Mouse (Mus musculus): ENCODE results near the gene Nfib. TPM values are rescaled to one million over a fixed set of nuclear protein-coding genes. Genes with fewer than 3 reads are reported as not detected.

Nfib gene
- polyA plus RNA-seq, 1 experiment from 2014 or later, result 113 TPM

- H3K4me3 ChIP-seq, result no peak overlapping the region
- H3K4me1 ChIP-seq, result peaks cover 34% of the 10 kb centered on the region
- WGBS, result 38% methylated on average over 1 of the region's 1 CpGs
- H3K27me3 ChIP-seq, result no peaks in the 10 kb centered on the region
- peak overlapping the region; percentile 93 for H3K4me2 ChIP-seq
- no peaks in the 10 kb centered on the region for H3K9me3 ChIP-seq
- H3K9ac ChIP-seq, result 0 out of 2 replicates have a peak overlapping the region, but pooled peaks have one; percentile 16
- H3K36me3 ChIP-seq, result no peaks in the 10 kb centered on the region
- 0 out of 2 replicates have a peak overlapping the region, but pooled peaks have one; percentile 19 for H3K27ac ChIP-seq
- no peak for ATAC-seq (ENCODE audit: borderline replicate concordance, extremely low read depth, low FRiP score, low TSS enrichment)
Observed at GRCm38 (mm10) chr4:82514373-82514772, 191.2 kb downstream of the Nfib start.

GRCm38 (mm10) chr4:82513426-82513750, 192.2 kb downstream of the Nfib start:
- WGBS, result 2% methylated on average over 14 of the region's 14 CpGs
- peak overlapping the region; percentile 93 for H3K4me2 ChIP-seq
- no peaks in the 10 kb centered on the region for H3K36me3 ChIP-seq
- H3K27me3 ChIP-seq, result no peaks in the 10 kb centered on the region
- ATAC-seq (ENCODE audit: borderline replicate concordance, extremely low read depth, low FRiP score, low TSS enrichment), result no peak
- no peaks in the 10 kb centered on the region for H3K9me3 ChIP-seq
- peak overlapping the region; percentile 48 for H3K9ac ChIP-seq
- peak overlapping the region; percentile 96 for H3K27ac ChIP-seq
- peak overlapping the region; percentile 47 for H3K4me3 ChIP-seq
- H3K4me1 ChIP-seq, result peaks cover 43% of the 10 kb centered on the region

- peak overlapping the region; percentile 47 for H3K4me3 ChIP-seq
- ATAC-seq (ENCODE audit: borderline replicate concordance, extremely low read depth, low FRiP score, low TSS enrichment), result peak; percentile 98
- WGBS, result under 1% methylated on average over 46 of the region's 63 CpGs
- no peaks in the 10 kb centered on the region for H3K27me3 ChIP-seq
- H3K4me2 ChIP-seq, result peak overlapping the region; percentile 93
- H3K4me1 ChIP-seq, result peaks cover 44% of the 10 kb centered on the region
- H3K27ac ChIP-seq, result peak overlapping the region; percentile 96
- H3K9ac ChIP-seq, result peak overlapping the region; percentile 62
- no peaks in the 10 kb centered on the region for H3K36me3 ChIP-seq
- H3K9me3 ChIP-seq, result no peaks in the 10 kb centered on the region
Observed at GRCm38 (mm10) chr4:82512743-82513425, 192.7 kb downstream of the Nfib start.

- under 1% methylated on average over 13 of the region's 13 CpGs for WGBS
- Histone ChIP-seq H3K36me3 (no peaks in the 10 kb centered on the region), H3K4me2 (peak overlapping the region; percentile 93), H3K9ac (peak overlapping the region; percentile 62), H3K4me1 (peaks cover 48% of the 10 kb centered on the region), H3K4me3 (peak overlapping the region; percentile 47), H3K27ac (peak overlapping the region; percentile 96), H3K27me3 (no peaks in the 10 kb centered on the region), H3K9me3 (no peaks in the 10 kb centered on the region)
- ATAC-seq (ENCODE audit: borderline replicate concordance, extremely low read depth, low FRiP score, low TSS enrichment), result no peak
Observed at GRCm38 (mm10) chr4:82512335-82512734, 193.2 kb downstream of the Nfib start.

- Histone ChIP-seq H3K9ac (peak overlapping the region; percentile 62), H3K27me3 (no peaks in the 10 kb centered on the region), H3K4me2 (peak overlapping the region; percentile 93), H3K36me3 (no peaks in the 10 kb centered on the region), H3K4me3 (peak overlapping the region; percentile 47), H3K4me1 (peaks cover 48% of the 10 kb centered on the region), H3K9me3 (no peaks in the 10 kb centered on the region), H3K27ac (peak overlapping the region; percentile 96)
- ATAC-seq (ENCODE audit: borderline replicate concordance, extremely low read depth, low FRiP score, low TSS enrichment), result no peak
- WGBS, result 1% methylated on average over 8 of the region's 8 CpGs
Observed at GRCm38 (mm10) chr4:82511524-82511923, 194.0 kb downstream of the Nfib start.

GRCm38 (mm10) chr4:82511001-82511513, 194.5 kb downstream of the Nfib start:
- no peak for ATAC-seq (ENCODE audit: borderline replicate concordance, extremely low read depth, low FRiP score, low TSS enrichment)
- Histone ChIP-seq H3K4me1 (peaks cover 45% of the 10 kb centered on the region), H3K4me2 (peak overlapping the region; percentile 93), H3K9ac (peak overlapping the region; percentile 62), H3K9me3 (no peaks in the 10 kb centered on the region), H3K27me3 (no peaks in the 10 kb centered on the region), H3K36me3 (no peaks in the 10 kb centered on the region), H3K4me3 (peak overlapping the region; percentile 47), H3K27ac (peak overlapping the region; percentile 96)
- WGBS, result 4% methylated on average over 16 of the region's 16 CpGs

GRCm38 (mm10) chr4:82509771-82510170, 195.8 kb downstream of the Nfib start:
- WGBS, result 22% methylated on average over 4 of the region's 4 CpGs
- H3K27me3 ChIP-seq, result no peaks in the 10 kb centered on the region
- H3K9me3 ChIP-seq, result no peaks in the 10 kb centered on the region
- H3K4me3 ChIP-seq, result peak overlapping the region; percentile 85
- peaks cover 44% of the 10 kb centered on the region for H3K4me1 ChIP-seq
- peak overlapping the region; percentile 60 for H3K9ac ChIP-seq
- peak overlapping the region; percentile 93 for H3K4me2 ChIP-seq
- no peaks in the 10 kb centered on the region for H3K36me3 ChIP-seq
- peak overlapping the region; percentile 100 for H3K27ac ChIP-seq
- ATAC-seq (ENCODE audit: borderline replicate concordance, extremely low read depth, low FRiP score, low TSS enrichment), result no peak

- Histone ChIP-seq H3K27me3 (no peaks in the 10 kb centered on the region), H3K4me1 (peaks cover 39% of the 10 kb centered on the region), H3K9ac (peak overlapping the region; percentile 60), H3K4me2 (peak overlapping the region; percentile 93), H3K4me3 (peak overlapping the region; percentile 85), H3K9me3 (no peaks in the 10 kb centered on the region), H3K27ac (peak overlapping the region; percentile 100), H3K36me3 (no peaks in the 10 kb centered on the region)
- no peak for ATAC-seq (ENCODE audit: borderline replicate concordance, extremely low read depth, low FRiP score, low TSS enrichment)
- WGBS, result 24% methylated on average over 2 of the region's 2 CpGs
Observed at GRCm38 (mm10) chr4:82509166-82509767, 196.3 kb downstream of the Nfib start.

GRCm38 (mm10) chr4:82508281-82508687, 197.3 kb downstream of the Nfib start:
- H3K4me3 ChIP-seq, result peak overlapping the region; percentile 85
- peaks cover 37% of the 10 kb centered on the region for H3K4me1 ChIP-seq
- H3K27me3 ChIP-seq, result no peaks in the 10 kb centered on the region
- H3K36me3 ChIP-seq, result no peaks in the 10 kb centered on the region
- peak overlapping the region; percentile 93 for H3K4me2 ChIP-seq
- peak overlapping the region; percentile 100 for H3K27ac ChIP-seq
- WGBS, result 8% methylated on average over 7 of the region's 7 CpGs
- no peak for ATAC-seq (ENCODE audit: borderline replicate concordance, extremely low read depth, low FRiP score, low TSS enrichment)
- H3K9me3 ChIP-seq, result no peaks in the 10 kb centered on the region
- H3K9ac ChIP-seq, result peak overlapping the region; percentile 60

- H3K9me3 ChIP-seq, result no peaks in the 10 kb centered on the region
- no peaks in the 10 kb centered on the region for H3K27me3 ChIP-seq
- peaks cover 37% of the 10 kb centered on the region for H3K4me1 ChIP-seq
- peak overlapping the region; percentile 100 for H3K27ac ChIP-seq
- WGBS, result 4% methylated on average over 15 of the region's 15 CpGs
- peak overlapping the region; percentile 60 for H3K9ac ChIP-seq
- no peak for ATAC-seq (ENCODE audit: borderline replicate concordance, extremely low read depth, low FRiP score, low TSS enrichment)
- H3K36me3 ChIP-seq, result no peaks in the 10 kb centered on the region
- H3K4me3 ChIP-seq, result peak overlapping the region; percentile 85
- peak overlapping the region; percentile 93 for H3K4me2 ChIP-seq
Observed at GRCm38 (mm10) chr4:82507541-82508280, 197.8 kb downstream of the Nfib start.

GRCm38 (mm10) chr4:82506731-82507331, 198.7 kb downstream of the Nfib start:
- peak; percentile 56 for ATAC-seq (ENCODE audit: borderline replicate concordance, extremely low read depth, low FRiP score, low TSS enrichment)
- peak overlapping the region; percentile 93 for H3K4me2 ChIP-seq
- no peaks in the 10 kb centered on the region for H3K27me3 ChIP-seq
- no peaks in the 10 kb centered on the region for H3K9me3 ChIP-seq
- under 1% methylated on average over 30 of the region's 30 CpGs for WGBS
- H3K27ac ChIP-seq, result peak overlapping the region; percentile 100
- no peaks in the 10 kb centered on the region for H3K36me3 ChIP-seq
- H3K9ac ChIP-seq, result peak overlapping the region; percentile 60
- H3K4me1 ChIP-seq, result peaks cover 37% of the 10 kb centered on the region
- H3K4me3 ChIP-seq, result peak overlapping the region; percentile 85

All from lung, embryonic 15.5 days (tissue).